Mouse (Mus musculus): ENCODE measurements around the gene Alox12b.

- TF ChIP-seq GATA1 (IDR thresholded peaks at IDR 0.05; ENCODE audit: low read depth, low read length) (0 out of 2 replicates have a peak, but pooled peaks have one; percentile 27), CTCF (IDR thresholded peaks at IDR 0.05 in 2 of 3, conservative IDR thresholded peaks at IDR 0.05 in 1 of 3; ENCODE audit: control insufficient read depth in 1 of 3, insufficient read depth in 1 of 3, low read depth in 2 of 3, low read length in 3 of 3, poor library complexity in 1 of 3, severe bottlenecking in 1 of 3) (no peak)
Measured at GRCm38 (mm10) chr11:69118765-69119164, 38.0 kb upstream of the Alox12b start.
